Mouse (Mus musculus) G1E (cell line): ENCODE measurements around the gene Casp14. TPM values are rescaled to one million over a fixed set of nuclear protein-coding genes. Genes with fewer than 3 reads are reported as not detected.

Source experiments
- ATAC-seq: 2 replicates; pipeline ENCODE4 v1.8.0; 2016; ENCODE audit warnings: mild to moderate bottlenecking; ENCODE audit not compliant: insufficient number of reproducible peaks, poor library complexity, low FRiP score, severe bottlenecking; ENCODE audit errors: extremely low read depth
- DNase-seq: peaks from one replicate; pipeline ENCODE4 v3.0.0; 2012; ENCODE audit warnings: low spot score
- H3K27me3 ChIP-seq: 2 replicates; pipeline ENCODE4 v1.6.1; 2012; ENCODE audit warnings: mild to moderate bottlenecking, low read length, inconsistent platforms; ENCODE audit not compliant: insufficient read depth
- H3K36me3 ChIP-seq: replicated peaks from 2 replicates; pipeline ENCODE3; 2012; ENCODE audit warnings: mild to moderate bottlenecking, inconsistent platforms
- H3K4me1 ChIP-seq: 2 replicates; pipeline ENCODE4 v1.6.1; 2012; ENCODE audit warnings: low read depth, low read length, inconsistent platforms, mixed read lengths; ENCODE audit not compliant: insufficient read depth
- H3K4me3 ChIP-seq: 2 replicates; pipeline ENCODE4 v1.5.1; 2012; ENCODE audit warnings: low read depth, mild to moderate bottlenecking, inconsistent platforms, low read length, moderate library complexity, mixed read lengths
- H3K9me3 ChIP-seq: replicated peaks from 2 replicates; pipeline ENCODE4 v1.6.1; 2012; ENCODE audit warnings: inconsistent platforms
- CTCF ChIP-seq: IDR thresholded peaks from 2 replicates; pipeline ENCODE4 v1.5.1; 2012; ENCODE audit warnings: low read depth, low read length, inconsistent platforms, mixed read lengths
- GATA1 ChIP-seq: IDR thresholded peaks from 2 replicates; pipeline ENCODE4 v1.6.1; 2012; ENCODE audit warnings: borderline replicate concordance, low read length, inconsistent platforms, mixed read lengths
- GATA2 ChIP-seq: IDR thresholded peaks from 2 replicates; pipeline ENCODE4 v1.6.1; 2012; ENCODE audit warnings: low read depth, low read length, inconsistent platforms, borderline replicate concordance
- POLR2AphosphoS5 ChIP-seq: IDR thresholded peaks from 2 replicates; pipeline ENCODE4 v1.6.1; 2012; ENCODE audit warnings: low read depth, low read length, inconsistent platforms; ENCODE audit not compliant: insufficient replicate concordance
- TAL1 ChIP-seq: conservative IDR thresholded peaks from 2 replicates; pipeline ENCODE4 v1.6.1; 2012; ENCODE audit warnings: low read depth, low read length, inconsistent platforms, mixed read lengths
- polyA plus RNA-seq: library from polyadenylated mRNA; stranded (reverse); fragments of >175 nt; gene quantifications from 2 replicates; pipeline ENCODE4 v1.2.3, GENCODE M21; 2012
- total RNA-seq, 2 experiments: library from RNA; stranded (forward) in 1 of 2; stranded (reverse) in 1 of 2; fragments of 200-1000 nt in 1 of 2; fragments of >200 nt in 1 of 2; fragmentation: Nextera tagmentation in 1 of 2; gene quantifications; 2 replicates each; pipeline ENCODE4 v1.2.3; 2014 to 2017

The Casp14 gene
- total and polyA plus RNA-seq, 3 experiments, result not detected

DNA sequence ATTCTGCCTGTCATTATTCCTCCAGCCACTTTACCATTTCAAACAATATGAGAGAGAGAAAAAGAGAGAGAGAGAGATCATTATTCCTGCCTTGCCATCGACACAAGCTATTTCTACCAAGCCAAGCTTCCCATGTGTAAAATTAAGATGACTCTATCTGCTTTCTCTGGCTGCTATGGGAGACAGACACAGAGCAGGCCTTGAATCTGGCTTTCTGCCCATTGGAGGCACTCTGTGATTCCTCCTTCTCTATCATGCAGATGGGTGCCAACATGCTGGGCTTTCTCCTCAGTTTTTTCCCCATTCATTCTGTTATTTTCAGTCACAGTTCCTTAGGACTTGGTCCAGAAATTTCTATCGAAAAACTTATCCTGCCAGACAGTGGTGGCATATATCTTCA is 4.6 kb upstream of the Casp14 start:
- no peak for TF ChIP-seq TAL1
- TF ChIP-seq GATA2, result no peak
- no peak for TF ChIP-seq POLR2AphosphoS5
- Histone ChIP-seq H3K4me1 (no peaks in the 10 kb centered on the region), H3K4me3 (no peak overlapping the region), H3K9me3 (no peaks in the 10 kb centered on the region), H3K27me3 (no peaks in the 10 kb centered on the region), H3K36me3 (no peaks in the 10 kb centered on the region)
- DNase-seq, result no peak
- no peak for ATAC-seq

DNA sequence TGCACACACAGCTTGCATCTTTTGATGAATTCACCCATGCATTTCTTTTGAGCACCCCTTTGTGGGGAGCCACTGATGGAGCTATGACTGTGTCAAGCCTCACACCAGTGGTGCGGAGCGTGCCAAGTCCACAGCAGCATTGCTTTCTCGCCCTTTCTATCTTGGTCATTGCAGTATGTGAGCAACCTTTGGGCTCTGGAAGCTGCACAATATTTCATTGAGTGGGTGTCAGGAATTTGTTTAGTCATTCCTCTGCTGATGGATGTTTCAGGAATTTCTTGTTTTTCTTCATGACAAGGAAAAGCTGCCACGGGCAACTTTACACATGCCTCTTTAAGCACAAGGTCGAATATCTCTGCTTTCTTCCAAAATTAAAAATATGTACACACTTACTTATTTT is 3.9 kb upstream of the Casp14 start:
- ATAC-seq (no peak), DNase-seq (no peak)

DNA sequence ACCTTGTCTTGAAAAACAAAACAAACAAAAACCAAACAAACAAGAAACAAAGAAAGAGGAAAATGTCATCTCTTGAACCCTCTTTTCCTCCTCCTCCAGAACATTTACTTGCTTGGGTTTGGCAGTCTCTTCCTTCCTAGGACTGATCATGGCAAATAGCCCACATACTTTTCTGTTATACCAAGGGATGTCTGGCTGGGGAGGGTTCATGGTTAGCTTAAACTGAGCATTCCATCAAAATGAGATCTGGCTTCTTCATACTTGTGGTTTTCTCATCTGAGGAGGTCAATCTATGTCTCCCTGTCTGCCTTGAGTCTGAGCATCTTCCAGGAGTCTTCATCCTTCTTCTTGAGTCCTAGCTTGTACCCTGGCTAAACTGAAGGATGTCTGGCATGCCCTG is 1.9 kb downstream of the Casp14 start:
- H3K4me1 ChIP-seq, result no peaks in the 10 kb centered on the region
- ATAC-seq (no peak), DNase-seq (no peak)
- H3K9me3 ChIP-seq, result no peaks in the 10 kb centered on the region
- H3K36me3 ChIP-seq, result no peaks in the 10 kb centered on the region
- TF ChIP-seq POLR2AphosphoS5 (no peak), CTCF (no peak), GATA2 (no peak), TAL1 (no peak), GATA1 (no peak)
- H3K27me3 ChIP-seq, result no peaks in the 10 kb centered on the region
- H3K4me3 ChIP-seq, result no peak overlapping the region

More for the DNA sequence above, 3.9 kb upstream of the Casp14 start:
- Histone ChIP-seq H3K4me1 (no peaks in the 10 kb centered on the region), H3K27me3 (no peaks in the 10 kb centered on the region), H3K36me3 (no peaks in the 10 kb centered on the region), H3K9me3 (no peaks in the 10 kb centered on the region), H3K4me3 (no peak overlapping the region)
- TF ChIP-seq GATA2 (no peak), GATA1 (no peak), CTCF (no peak), TAL1 (no peak), POLR2AphosphoS5 (no peak)

DNA sequence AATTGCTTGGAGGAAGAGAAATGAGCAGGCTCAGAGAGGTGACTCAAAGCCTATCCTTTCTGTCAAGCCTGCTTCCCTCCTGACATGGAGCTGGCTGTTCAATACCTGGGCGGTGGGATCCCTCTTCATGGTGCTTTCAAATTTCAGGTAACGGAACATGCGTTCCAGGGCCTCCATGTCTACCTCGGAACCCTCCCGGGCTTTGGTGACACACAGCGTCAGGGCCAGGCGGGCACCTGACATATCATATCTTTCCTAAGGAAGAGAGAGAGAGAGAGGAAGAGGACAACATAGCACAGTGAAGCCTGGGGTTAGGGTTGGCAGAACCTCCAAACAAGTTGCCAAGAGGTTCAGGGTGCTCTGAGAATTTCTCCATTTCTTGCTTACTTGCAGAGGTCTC is 2.9 kb downstream of the Casp14 start:
- ATAC-seq (no peak), DNase-seq (no peak)
- no peak for TF ChIP-seq POLR2AphosphoS5
- TF ChIP-seq CTCF, result no peak
- TF ChIP-seq GATA1, result no peak
- no peak for TF ChIP-seq GATA2
- no peak for TF ChIP-seq TAL1
- Histone ChIP-seq H3K9me3 (no peaks in the 10 kb centered on the region), H3K4me3 (no peak overlapping the region), H3K36me3 (no peaks in the 10 kb centered on the region), H3K4me1 (no peaks in the 10 kb centered on the region), H3K27me3 (no peaks in the 10 kb centered on the region)

DNA sequence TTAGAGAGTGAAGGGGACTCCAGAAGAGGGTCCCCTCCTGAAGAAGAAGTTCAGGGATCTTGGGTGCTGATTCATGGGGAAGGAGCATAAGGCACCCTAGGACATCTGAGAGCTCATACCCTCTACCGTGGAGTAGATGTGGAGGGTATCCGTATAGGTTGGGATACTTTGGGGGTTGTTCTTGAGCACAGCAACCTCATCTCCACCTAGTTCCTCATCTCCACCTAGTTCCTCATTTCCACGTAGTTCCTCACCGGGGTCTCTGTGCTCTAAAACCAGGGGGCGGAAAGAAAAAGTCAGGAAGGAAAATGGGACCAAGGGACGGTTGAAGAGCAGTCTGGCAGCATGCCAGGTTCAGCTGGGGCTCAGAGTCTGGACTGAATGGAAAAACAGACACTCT is 4.0 kb downstream of the Casp14 start:
- no peaks in the 10 kb centered on the region for H3K36me3 ChIP-seq
- TF ChIP-seq GATA2, result no peak
- no peak for TF ChIP-seq POLR2AphosphoS5
- TF ChIP-seq GATA1, result no peak
- TF ChIP-seq TAL1, result no peak
- no peak for TF ChIP-seq CTCF
- no peaks in the 10 kb centered on the region for H3K27me3 ChIP-seq
- ATAC-seq, result no peak
- H3K4me1 ChIP-seq, result no peaks in the 10 kb centered on the region
- DNase-seq, result no peak
- no peaks in the 10 kb centered on the region for H3K9me3 ChIP-seq
- H3K4me3 ChIP-seq, result no peak overlapping the region

DNA sequence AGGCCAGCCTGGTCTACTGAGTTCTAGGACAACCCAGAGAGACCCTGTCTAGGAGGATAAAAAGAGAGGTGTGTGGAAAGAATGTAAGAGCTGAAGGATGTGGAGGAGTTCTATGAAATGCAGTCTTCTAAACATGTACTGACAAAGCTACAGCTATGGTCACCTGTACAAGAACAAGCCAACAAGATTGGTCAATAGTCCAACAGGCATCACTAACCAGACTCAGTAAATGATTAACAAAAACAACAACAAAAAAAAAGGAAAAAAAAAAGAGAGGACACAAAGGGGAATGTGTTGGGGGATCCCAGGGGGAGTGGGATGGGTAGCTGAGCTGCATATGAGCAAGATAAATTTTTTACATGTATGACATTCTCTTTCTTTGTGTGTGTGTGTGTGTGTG is 7.4 kb downstream of the Casp14 start:
- Histone ChIP-seq H3K9me3 (no peaks in the 10 kb centered on the region), H3K27me3 (no peaks in the 10 kb centered on the region), H3K4me1 (no peaks in the 10 kb centered on the region), H3K36me3 (no peaks in the 10 kb centered on the region), H3K4me3 (no peak overlapping the region)
- TF ChIP-seq CTCF (no peak), GATA2 (no peak), TAL1 (no peak), GATA1 (no peak), POLR2AphosphoS5 (no peak)
- ATAC-seq, result no peak
- no peak for DNase-seq

DNA sequence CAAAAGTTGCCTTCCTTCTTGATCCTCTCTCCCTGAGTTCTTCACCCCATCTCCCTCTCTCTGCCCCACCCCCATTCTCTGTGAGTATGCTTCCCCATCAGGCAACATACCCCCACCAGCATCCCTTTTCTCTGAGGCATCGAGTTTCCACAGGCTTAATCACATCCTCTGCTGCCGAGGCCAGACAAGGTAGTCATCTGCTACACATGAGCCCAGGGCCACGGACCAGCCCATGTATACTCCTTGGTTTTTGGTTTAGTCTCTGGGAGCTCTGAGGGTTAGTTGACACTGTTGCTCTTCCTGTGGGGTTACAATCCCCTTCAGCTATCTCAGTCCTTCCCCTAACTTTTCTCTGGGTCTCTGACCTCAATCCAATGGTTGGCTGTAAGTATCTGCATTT is 17.2 kb downstream of the Casp14 start:
- Histone ChIP-seq H3K27me3 (no peaks in the 10 kb centered on the region), H3K36me3 (no peaks in the 10 kb centered on the region), H3K4me1 (no peaks in the 10 kb centered on the region), H3K4me3 (no peak overlapping the region), H3K9me3 (no peaks in the 10 kb centered on the region)
- DNase-seq, result no peak
- TF ChIP-seq TAL1 (no peak), POLR2AphosphoS5 (no peak), GATA1 (no peak), GATA2 (no peak), CTCF (no peak)
- ATAC-seq, result no peak
